Mouse (Mus musculus): ENCODE measurements around the gene St6galnac5.
"Not testable (repeated sequence)": the region's sequence is repeated elsewhere in the genome, so short reads cannot be mapped to it uniquely, and the experiment has no call there.

St6galnac5 gene

DNA sequence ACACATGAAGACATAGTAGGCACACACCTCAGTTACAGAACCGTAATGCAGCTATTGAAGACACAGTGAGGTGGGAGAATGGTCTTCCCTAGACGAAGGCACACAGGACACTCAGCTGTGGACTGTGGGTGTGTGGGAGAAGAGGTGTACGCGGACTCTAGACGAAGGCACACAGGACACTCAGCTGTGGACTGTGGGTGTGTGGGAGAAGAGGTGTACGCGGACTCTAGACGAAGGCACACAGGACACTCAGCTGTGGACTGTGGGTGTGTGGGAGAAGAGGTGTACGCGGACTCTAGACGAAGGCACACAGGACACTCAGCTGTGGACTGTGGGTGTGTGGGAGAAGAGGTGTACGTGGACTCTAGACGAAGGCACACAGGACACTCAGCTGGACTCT lies 197.7 kb downstream of the St6galnac5 start:
- not testable (repeated sequence) for DNase-seq (ENCODE audit: low spot score)

DNA sequence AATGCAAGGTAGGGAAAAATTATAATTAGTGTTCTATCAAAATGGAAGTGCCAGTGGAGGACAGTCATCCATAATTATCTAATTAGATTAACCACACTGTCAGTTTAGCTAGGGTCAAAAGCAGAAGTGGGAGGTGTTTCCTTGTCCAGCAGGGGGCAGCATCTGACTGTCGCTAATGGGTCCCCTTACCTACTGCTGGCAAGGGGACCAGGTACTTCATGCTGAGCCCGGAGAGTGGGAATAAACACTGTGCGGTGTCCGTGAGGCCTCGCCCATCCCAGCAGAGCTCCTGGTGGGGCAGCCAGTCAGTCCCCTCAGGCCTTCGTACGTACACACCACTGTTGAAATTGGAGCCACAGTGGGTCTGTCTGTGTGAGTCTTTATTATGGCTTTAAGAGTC lies 198.3 kb downstream of the St6galnac5 start:
- peak; percentile 87 for DNase-seq (ENCODE audit: low spot score)

DNA sequence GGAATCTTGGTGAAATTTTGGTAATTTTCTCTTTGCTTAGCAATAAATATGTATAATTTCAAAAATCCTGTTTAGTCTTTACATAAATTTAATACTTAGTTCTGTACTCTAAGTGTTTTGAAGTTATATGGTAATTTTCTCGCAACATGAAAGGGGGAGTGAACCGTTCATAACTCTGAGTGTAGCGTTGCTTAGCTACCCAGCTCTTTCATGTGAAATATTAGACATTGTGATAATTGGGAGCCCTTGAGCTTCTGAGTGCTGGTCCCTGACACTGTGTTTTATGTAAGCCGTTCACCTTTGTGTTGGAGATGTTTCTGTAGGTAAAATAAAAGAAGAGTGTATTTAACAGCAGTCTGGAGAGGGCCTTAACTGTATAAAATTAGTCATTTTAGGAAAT lies 202.2 kb downstream of the St6galnac5 start:
- no peak for DNase-seq (ENCODE audit: low spot score)

DNA sequence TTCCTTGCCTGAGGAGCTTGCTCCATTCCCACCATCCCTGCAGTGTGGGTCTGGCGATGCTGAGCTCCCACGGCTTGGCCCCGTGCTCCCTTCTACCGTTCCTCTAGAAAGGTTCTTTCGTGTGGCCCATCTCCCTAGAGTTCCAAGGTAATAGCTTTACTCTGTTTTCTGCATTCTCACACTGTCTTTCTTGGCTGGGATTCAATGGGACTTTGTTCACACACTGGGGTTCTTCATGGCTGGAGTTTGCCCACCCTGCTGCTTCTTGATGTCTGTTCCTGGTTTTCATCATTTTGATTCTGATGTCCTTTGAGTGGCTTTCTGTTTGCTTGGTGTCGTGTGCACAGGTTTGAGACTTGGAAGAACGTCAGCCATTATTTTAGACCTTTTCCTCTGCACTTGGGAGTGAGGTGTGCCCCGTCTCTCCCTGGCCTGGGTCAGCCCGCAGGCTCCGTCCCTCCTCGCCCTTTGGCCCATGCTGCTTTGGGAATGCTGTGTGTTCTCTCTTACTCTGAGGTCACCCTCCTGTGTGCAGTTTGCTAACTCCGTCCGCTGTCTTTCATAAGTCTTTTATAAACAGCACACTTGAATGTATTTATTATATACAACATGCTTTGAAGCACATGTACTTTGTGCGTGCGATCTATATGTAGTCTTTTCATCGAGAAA lies 205.0 kb downstream of the St6galnac5 start:
- no peak for DNase-seq (ENCODE audit: low spot score)

DNA sequence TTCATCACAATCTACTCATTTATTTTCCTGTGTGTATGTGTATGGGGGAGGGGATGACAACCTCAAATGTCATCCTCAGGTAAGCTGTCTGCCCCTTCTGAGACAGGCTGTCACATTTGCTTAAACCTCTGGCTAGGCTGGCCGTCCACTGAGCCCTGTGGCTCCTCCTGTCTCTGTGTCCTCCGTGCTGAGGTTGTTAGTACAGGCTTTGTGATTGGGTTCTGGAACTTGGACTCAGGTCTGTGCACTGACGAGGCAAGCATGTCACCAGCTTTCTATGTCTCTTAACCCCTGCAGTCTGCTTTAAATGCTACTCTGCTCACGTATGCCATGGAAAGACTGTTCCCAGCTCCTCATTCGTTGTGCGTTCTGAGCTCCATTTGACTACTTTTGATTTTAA lies 205.7 kb downstream of the St6galnac5 start:
- no peak for DNase-seq (ENCODE audit: low spot score)

DNA sequence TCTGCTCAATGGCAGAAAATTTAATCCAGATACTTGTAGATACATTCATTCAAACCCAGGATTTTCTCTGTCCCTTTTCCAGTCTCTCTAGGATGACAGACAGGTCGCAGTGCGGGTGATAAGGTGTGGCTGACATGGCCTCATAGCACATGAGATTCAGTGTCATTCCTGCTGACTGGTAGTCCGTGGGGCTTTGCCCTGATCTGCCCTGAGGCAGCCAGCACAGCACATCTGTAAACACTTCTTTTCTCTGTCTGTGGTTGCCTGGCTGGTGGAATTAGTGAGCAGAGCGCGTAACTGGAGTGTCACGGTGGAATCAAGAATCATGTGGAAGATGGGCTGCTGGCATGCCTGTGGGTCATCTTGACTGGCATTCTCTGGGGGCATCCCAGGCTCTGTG lies 212.0 kb downstream of the St6galnac5 start:
- no peak for DNase-seq (ENCODE audit: low spot score)

DNA sequence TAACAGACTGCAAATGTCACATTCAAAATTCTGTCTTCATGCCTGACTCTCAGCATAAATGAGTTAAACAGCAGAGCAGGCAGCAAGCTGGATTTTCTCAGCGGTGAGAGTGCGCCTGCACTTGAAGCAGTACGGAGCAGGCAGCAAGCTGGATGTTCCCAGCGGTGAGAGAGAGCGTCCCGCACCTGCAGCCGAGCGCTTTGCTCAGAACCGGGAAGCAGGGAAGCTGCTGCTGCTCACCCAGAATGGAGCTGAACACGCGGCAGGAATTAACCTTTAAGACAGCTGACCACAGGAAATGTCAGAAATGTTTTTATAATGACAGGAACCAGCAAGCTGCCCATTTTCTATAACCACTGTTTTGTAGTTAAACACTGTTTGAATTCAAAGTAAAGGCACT lies 214.6 kb downstream of the St6galnac5 start:
- no peak for DNase-seq (ENCODE audit: low spot score)
